Mouse (Mus musculus): ENCODE results near the gene Habp2. TPM values are rescaled to one million over a fixed set of nuclear protein-coding genes. Genes with fewer than 3 reads are reported as not detected.
"Not testable (repeated sequence)": the region's sequence is repeated elsewhere in the genome, so short reads cannot be mapped to it uniquely, and the experiment has no call there.

The Habp2 gene
- polyA plus RNA-seq, 1 experiment from 2014 or later = not detected

- Histone ChIP-seq H3K9me3 (no peaks in the 10 kb centered on the region), H3K4me1 (peaks cover 28% of the 10 kb centered on the region), H3K27ac (replicated peaks) (peak overlapping the region; percentile 16; the same call in 1 of the 2 replicates), H3K4me3 (peak overlapping the region; percentile 8; the same call in 1 of the 2 replicates), H3K9ac (replicated peaks) (no peak overlapping the region), H3K4me2 (replicated peaks) (peak overlapping the region; percentile 36), H3K27me3 (peaks cover 33% of the 10 kb centered on the region), H3K36me3 (no peaks in the 10 kb centered on the region)
- peak; percentile 85 for ATAC-seq (ENCODE audit: low FRiP score, low read depth)
- 25% methylated on average over 26 of the region's 26 CpGs for WGBS
These were observed 57.1 kb downstream of the Habp2 start for GRCm38 (mm10) chr19:56343869-56344563.

GRCm38 (mm10) chr19:56346016-56346415 is 59.1 kb downstream of the Habp2 start:
- no peak for ATAC-seq (ENCODE audit: low FRiP score, low read depth)
- WGBS = 79% methylated on average over 3 of the region's 3 CpGs
- no peak overlapping the region for H3K4me3 ChIP-seq
- no peaks in the 10 kb centered on the region for H3K9me3 ChIP-seq
- H3K9ac ChIP-seq (replicated peaks) = no peak overlapping the region
- H3K4me1 ChIP-seq = peaks cover 41% of the 10 kb centered on the region
- peaks cover 33% of the 10 kb centered on the region for H3K27me3 ChIP-seq
- no peak overlapping the region for H3K4me2 ChIP-seq (replicated peaks)
- H3K27ac ChIP-seq (replicated peaks) = no peak overlapping the region
- H3K36me3 ChIP-seq = no peaks in the 10 kb centered on the region

- WGBS = 36% methylated on average over 13 of the region's 13 CpGs
- Histone ChIP-seq H3K4me1 (peaks cover 41% of the 10 kb centered on the region), H3K4me2 (replicated peaks) (no peak overlapping the region), H3K9ac (replicated peaks) (no peak overlapping the region), H3K9me3 (no peaks in the 10 kb centered on the region), H3K27ac (replicated peaks) (no peak overlapping the region), H3K27me3 (peaks cover 27% of the 10 kb centered on the region), H3K36me3 (no peaks in the 10 kb centered on the region), H3K4me3 (no peak overlapping the region)
- ATAC-seq (ENCODE audit: low FRiP score, low read depth) = no peak
These were observed 59.8 kb downstream of the Habp2 start for GRCm38 (mm10) chr19:56346750-56347149.

- Histone ChIP-seq H3K36me3 (no peaks in the 10 kb centered on the region), H3K4me1 (peaks cover 33% of the 10 kb centered on the region), H3K27me3 (peaks cover 10% of the 10 kb centered on the region; the same call in 1 of the 2 replicates), H3K9ac (replicated peaks) (no peak overlapping the region), H3K27ac (replicated peaks) (no peak overlapping the region), H3K4me2 (replicated peaks) (no peak overlapping the region), H3K4me3 (no peak overlapping the region), H3K9me3 (no peaks in the 10 kb centered on the region)
- no peak for ATAC-seq (ENCODE audit: low FRiP score, low read depth)
- 32% methylated on average over 6 of the region's 6 CpGs for WGBS
These were observed 62.4 kb downstream of the Habp2 start for GRCm38 (mm10) chr19:56349295-56349694.

- no peak overlapping the region for H3K4me2 ChIP-seq (replicated peaks)
- no peak overlapping the region for H3K27ac ChIP-seq (replicated peaks)
- H3K9ac ChIP-seq (replicated peaks) = no peak overlapping the region
- peaks cover 16% of the 10 kb centered on the region; the same call in 1 of the 2 replicates for H3K4me1 ChIP-seq
- H3K27me3 ChIP-seq = peaks cover 3% of the 10 kb centered on the region; the same call in 1 of the 2 replicates
- 86% methylated on average over 10 of the region's 10 CpGs for WGBS
- H3K9me3 ChIP-seq = no peaks in the 10 kb centered on the region
- ATAC-seq (ENCODE audit: low FRiP score, low read depth) = no peak
- no peaks in the 10 kb centered on the region for H3K36me3 ChIP-seq
- no peak overlapping the region for H3K4me3 ChIP-seq
These were observed 66.8 kb downstream of the Habp2 start for GRCm38 (mm10) chr19:56353689-56354088.

GRCm38 (mm10) chr19:56355201-56355600 is 68.3 kb downstream of the Habp2 start:
- Histone ChIP-seq H3K27me3 (peaks cover 3% of the 10 kb centered on the region; the same call in 1 of the 2 replicates), H3K9ac (replicated peaks) (no peak overlapping the region), H3K4me1 (peaks cover 7% of the 10 kb centered on the region; the same call in 1 of the 2 replicates), H3K4me2 (replicated peaks) (no peak overlapping the region), H3K27ac (replicated peaks) (no peak overlapping the region), H3K9me3 (no peaks in the 10 kb centered on the region), H3K36me3 (no peaks in the 10 kb centered on the region), H3K4me3 (no peak overlapping the region)
- WGBS = 91% methylated on average over 12 of the region's 12 CpGs
- ATAC-seq (ENCODE audit: low FRiP score, low read depth) = no peak

- Histone ChIP-seq H3K9me3 (no peaks in the 10 kb centered on the region), H3K27me3 (peaks cover 3% of the 10 kb centered on the region; the same call in 1 of the 2 replicates), H3K27ac (replicated peaks) (no peak overlapping the region), H3K4me1 (0 out of 2 replicates have a peak, but pooled peaks cover 3% of the 10 kb centered on the region), H3K4me3 (no peak overlapping the region), H3K4me2 (replicated peaks) (no peak overlapping the region), H3K36me3 (no peaks in the 10 kb centered on the region), H3K9ac (replicated peaks) (no peak overlapping the region)
- no peak for ATAC-seq (ENCODE audit: low FRiP score, low read depth)
- 51% methylated on average over 17 of the region's 17 CpGs for WGBS
These were observed 69.8 kb downstream of the Habp2 start for GRCm38 (mm10) chr19:56356480-56357373.

GRCm38 (mm10) chr19:56357374-56357708 is 70.4 kb downstream of the Habp2 start:
- H3K4me1 ChIP-seq; ATAC-seq (ENCODE audit: low FRiP score, low read depth); H3K9me3 ChIP-seq; H3K36me3 ChIP-seq; H3K27me3 ChIP-seq; H3K4me2 ChIP-seq (replicated peaks); H3K4me3 ChIP-seq; H3K27ac ChIP-seq (replicated peaks); H3K9ac ChIP-seq (replicated peaks): not testable (repeated sequence)
- WGBS = 81% methylated on average over 2 of the region's 2 CpGs

GRCm38 (mm10) chr19:56358890-56359289 is 72.0 kb downstream of the Habp2 start:
- Histone ChIP-seq H3K4me2 (replicated peaks) (no peak overlapping the region), H3K9me3 (no peaks in the 10 kb centered on the region), H3K9ac (replicated peaks) (no peak overlapping the region), H3K27me3 (peaks cover 3% of the 10 kb centered on the region; the same call in 1 of the 2 replicates), H3K4me3 (no peak overlapping the region), H3K36me3 (no peaks in the 10 kb centered on the region), H3K4me1 (0 out of 2 replicates have a peak, but pooled peaks cover 3% of the 10 kb centered on the region), H3K27ac (replicated peaks) (no peak overlapping the region)
- ATAC-seq (ENCODE audit: low FRiP score, low read depth) = no peak
- WGBS = 73% methylated on average over 2 of the region's 2 CpGs

GRCm38 (mm10) chr19:56363721-56364460 is 77.0 kb downstream of the Habp2 start:
- no peak for ATAC-seq (ENCODE audit: low FRiP score, low read depth)
- Histone ChIP-seq H3K36me3 (no peaks in the 10 kb centered on the region), H3K4me1 (no peaks in the 10 kb centered on the region), H3K4me3 (no peak overlapping the region), H3K27me3 (no peaks in the 10 kb centered on the region), H3K9ac (replicated peaks) (no peak overlapping the region), H3K9me3 (no peaks in the 10 kb centered on the region), H3K4me2 (replicated peaks) (no peak overlapping the region), H3K27ac (replicated peaks) (no peak overlapping the region)
- WGBS = 71% methylated on average over 15 of the region's 15 CpGs

- Histone ChIP-seq H3K9ac (replicated peaks) (no peak overlapping the region), H3K27me3 (no peaks in the 10 kb centered on the region), H3K36me3 (no peaks in the 10 kb centered on the region), H3K4me1 (no peaks in the 10 kb centered on the region), H3K4me2 (replicated peaks) (no peak overlapping the region), H3K27ac (replicated peaks) (no peak overlapping the region), H3K9me3 (no peaks in the 10 kb centered on the region), H3K4me3 (no peak overlapping the region)
- ATAC-seq (ENCODE audit: low FRiP score, low read depth) = no peak
- WGBS = 88% methylated on average over 8 of the region's 8 CpGs
These were observed 77.6 kb downstream of the Habp2 start for GRCm38 (mm10) chr19:56364563-56364962.
